Mouse (Mus musculus) liver, embryonic 14.5 days (tissue): ENCODE results near the gene Tmcc3.

Source experiments
- CTCF ChIP-seq: IDR thresholded peaks from 2 replicates; pipeline ENCODE4 v1.5.1; 2016; ENCODE audit warnings: antibody characterized with exemption, low read depth, control low read depth
- EP300 ChIP-seq: IDR thresholded peaks from 2 replicates; pipeline ENCODE4 v1.6.1; 2016; ENCODE audit warnings: antibody characterized with exemption, low read depth

DNA sequence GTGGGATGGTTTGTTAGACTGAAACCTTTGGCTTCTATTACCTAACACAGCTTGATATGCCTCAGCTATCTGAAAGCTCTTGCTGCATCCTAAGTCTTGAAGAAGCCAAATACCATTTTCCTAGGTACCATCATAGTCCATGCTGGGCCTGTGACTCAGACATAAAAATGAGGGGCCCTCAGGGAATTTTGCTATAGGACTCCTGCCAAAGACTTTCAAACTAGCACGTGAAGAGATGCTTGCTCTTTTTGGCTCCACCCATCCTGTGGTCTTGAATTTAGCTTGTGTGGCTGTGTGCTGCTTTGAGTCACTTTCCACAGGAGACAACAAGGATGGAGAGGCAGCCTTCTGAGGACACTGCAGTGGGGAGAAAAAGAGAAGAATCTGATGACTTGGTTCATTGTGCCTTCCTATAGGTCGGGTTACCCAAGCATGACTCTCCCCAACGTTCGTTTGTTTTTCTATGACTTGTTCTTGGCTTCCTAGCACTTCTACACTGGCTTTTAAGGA is 319.1 kb downstream of the Tmcc3 start:
- no peak for TF ChIP-seq CTCF
- TF ChIP-seq EP300, result no peak
